ENCODE assay signal across 23 mouse cellular contexts in genomic region chr12:72291266-72291665, GRCm38 (mm10).
"Had no signal": no experiment of that assay in that cellular context is flagged by ENCODE, and none has a peak within 500 bp of the region (broad histone marks: within the 10 kb centered on the region; RNA-seq: fewer than 3 reads in every experiment).

No protein-coding gene starts in this region.

- ATAC-seq: inflammation-experienced regulatory T-cells, adult 6 months; intestine, embryonic 15.5 days; intestine, postnatal 0 days had no signal

- DNase-seq: gastrocnemius, postnatal 25 days; heart, adult 18-20 months; heart, postnatal 10 days; heart, postnatal 4 days; kidney, adult 18-20 months; kidney, adult 8-10 months; kidney, postnatal 10 days; kidney, postnatal 25 days; kidney, postnatal 4 days; liver; liver, embryonic 13.5 days had no signal

- H3K9me3 ChIP-seq: heart, embryonic 10.5 days; hindbrain, embryonic 13.5 days; hindbrain, embryonic 15.5 days; intestine, embryonic 15.5 days; liver, embryonic 13.5 days; liver, embryonic 15.5 days had no signal

- H3K4me2 ChIP-seq: heart, embryonic 12.5 days; hindbrain, embryonic 13.5 days; hindbrain, embryonic 15.5 days; intestine, embryonic 15.5 days; limb, embryonic 12.5 days; liver, embryonic 13.5 days; liver, embryonic 15.5 days had no signal

- H3K4me3 ChIP-seq: heart, embryonic 10.5 days; heart, embryonic 12.5 days; hindbrain, embryonic 10.5 days; hindbrain, embryonic 13.5 days; hindbrain, embryonic 15.5 days; intestine, embryonic 15.5 days; left cerebral cortex, adult 2 months; limb, embryonic 10.5 days; limb, embryonic 12.5 days; liver, embryonic 13.5 days; liver, embryonic 15.5 days had no signal

- H3K9ac ChIP-seq: heart, embryonic 12.5 days; hindbrain, embryonic 13.5 days; hindbrain, embryonic 15.5 days; intestine, embryonic 15.5 days; limb, embryonic 12.5 days; liver, embryonic 13.5 days; liver, embryonic 15.5 days had no signal

- H3K36me3 ChIP-seq: heart, embryonic 10.5 days; heart, embryonic 12.5 days; hindbrain, embryonic 13.5 days; hindbrain, embryonic 15.5 days; intestine, embryonic 15.5 days; limb, embryonic 10.5 days; limb, embryonic 12.5 days; liver, embryonic 13.5 days; liver, embryonic 15.5 days had no signal

- H3K4me1 ChIP-seq: heart, embryonic 10.5 days; heart, embryonic 12.5 days; hindbrain, embryonic 10.5 days; hindbrain, embryonic 13.5 days; intestine, embryonic 15.5 days; limb, embryonic 10.5 days; limb, embryonic 12.5 days; liver, embryonic 13.5 days; liver, embryonic 15.5 days had no signal

- H3K27me3 ChIP-seq: heart, embryonic 12.5 days; hindbrain, embryonic 13.5 days; hindbrain, embryonic 15.5 days; intestine, embryonic 15.5 days; limb, embryonic 12.5 days; liver, embryonic 13.5 days; liver, embryonic 15.5 days had no signal

- H3K27ac ChIP-seq: heart, embryonic 10.5 days; hindbrain, embryonic 10.5 days; hindbrain, embryonic 13.5 days; hindbrain, embryonic 15.5 days; intestine, embryonic 15.5 days; left cerebral cortex, adult 2 months; limb, embryonic 10.5 days; limb, embryonic 12.5 days; liver, embryonic 13.5 days; liver, embryonic 15.5 days had no signal
